Mouse (Mus musculus) heart, adult 2 months (tissue): ENCODE measurements around the gene Fam89b.

Source experiments
- CTCF ChIP-seq: fragments of 200-600 bp; IDR thresholded peaks from 2 replicates; pipeline ENCODE4 v1.8.1; 2022; ENCODE audit warnings: antibody characterized with exemption, mild to moderate bottlenecking, moderate library complexity
- POLR2A ChIP-seq: fragments of 200-500 bp; IDR thresholded peaks from 2 replicates; pipeline ENCODE4 v1.6.1; 2011; ENCODE audit warnings: mild to moderate bottlenecking, low read depth, low read length, control low read depth; ENCODE audit not compliant: insufficient read depth

GRCm38 (mm10) chr19:5684985-5685384 is 44.5 kb downstream of the Fam89b start:
- no peak for TF ChIP-seq CTCF
- no peak for TF ChIP-seq POLR2A
